Mouse (Mus musculus) megakaryocyte progenitor cell, adult 5-6 weeks (primary cell): ENCODE results near the gene Bclaf3. TPM values are rescaled to one million over a fixed set of nuclear protein-coding genes. Genes with fewer than 3 reads are reported as not detected.

Experiments
- ATAC-seq: replicated peaks from 2 replicates; pipeline ENCODE4 v1.8.0; 2016; ENCODE audit warnings: mild to moderate bottlenecking, moderate TSS enrichment, inconsistent platforms; ENCODE audit not compliant: poor library complexity
- total RNA-seq, 2 experiments: library from RNA; stranded (forward) in 1 of 2; stranded (reverse) in 1 of 2; fragments of 157-497, 149-512 nt in 1 of 2; fragments of 200-1000 nt in 1 of 2; gene quantifications; 2 replicates each; pipeline versions ENCODE4 v1.2.3 to v1.2.4; 2015 to 2017

Gene Bclaf3
- total RNA-seq, 2 experiments from 2014 or later = 24.5 to 33.1 TPM

DNA sequence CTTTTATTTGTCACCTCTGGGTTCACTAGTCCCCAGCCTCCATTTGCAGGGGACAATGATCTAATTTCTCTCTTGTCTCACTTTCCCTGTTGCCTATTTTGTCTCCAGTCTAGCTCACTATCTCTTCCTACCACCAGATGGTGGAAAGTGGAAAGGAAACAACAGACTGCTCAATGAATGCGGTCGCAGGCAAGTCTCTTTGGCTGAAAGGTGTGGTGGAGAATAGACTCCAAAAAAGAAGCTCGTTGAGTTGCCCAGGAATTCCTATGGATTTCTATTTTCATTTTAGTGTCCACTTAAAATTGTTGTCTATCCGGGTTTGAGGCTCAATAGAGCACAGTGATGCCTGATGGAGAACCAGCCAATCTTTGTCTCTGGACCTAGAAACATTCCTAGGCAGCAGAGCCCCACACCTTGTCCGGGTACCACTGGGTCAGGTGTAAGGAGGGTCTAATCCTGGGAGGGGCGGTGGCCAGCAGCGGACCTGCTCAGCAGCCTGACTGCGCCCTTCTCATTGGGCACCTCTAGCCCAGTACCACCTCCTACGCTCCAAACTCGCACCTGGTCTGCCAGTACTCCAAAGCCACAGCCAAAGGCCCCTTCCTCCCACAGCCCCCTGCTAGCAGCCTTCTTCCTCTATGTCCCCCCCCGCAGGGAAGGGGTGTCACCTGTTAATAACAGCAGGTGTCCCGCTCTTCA lies 99.9 kb downstream of the Bclaf3 start:
- ATAC-seq = peak; percentile 66

DNA sequence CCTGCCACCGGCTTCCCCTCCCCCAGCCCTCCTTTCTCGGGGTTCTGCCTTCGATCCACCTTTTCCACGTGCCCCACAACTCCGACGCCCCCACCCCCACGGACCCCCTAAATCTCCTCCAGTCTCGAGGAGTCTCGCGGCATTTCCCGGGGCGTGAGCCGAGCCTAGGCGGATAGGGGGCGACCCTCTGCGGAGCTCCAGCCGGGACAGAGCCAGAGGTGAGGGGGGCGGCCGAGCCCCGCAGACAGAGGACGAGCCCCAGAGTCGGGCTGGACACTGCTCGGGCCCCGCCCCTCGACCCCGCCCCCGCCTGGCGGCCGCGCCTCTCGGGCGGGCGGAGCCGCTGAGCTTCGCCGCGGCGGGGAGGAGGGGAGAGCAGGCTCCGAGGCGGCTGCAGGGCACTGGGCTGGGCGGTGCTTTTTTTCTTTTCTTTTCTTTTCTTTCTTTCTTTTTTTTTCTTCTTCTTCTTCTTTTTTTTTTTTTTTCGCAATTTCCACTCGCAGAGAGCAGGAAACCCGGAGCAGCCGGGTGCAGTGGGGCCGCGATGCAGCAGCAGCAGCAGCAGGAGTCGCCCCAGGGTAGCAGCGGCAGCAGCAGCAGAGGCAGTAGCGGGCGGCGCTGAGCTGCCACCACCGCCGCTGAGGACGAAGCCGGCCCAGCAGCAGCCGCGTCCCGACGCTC lies 100.6 kb downstream of the Bclaf3 start, which contains the start of gene Sh3kbp1:
Gene Sh3kbp1 (plus strand): TSS at position 366 of the 681 bp plus-strand sequence.
- peak; percentile 73 for ATAC-seq

DNA sequence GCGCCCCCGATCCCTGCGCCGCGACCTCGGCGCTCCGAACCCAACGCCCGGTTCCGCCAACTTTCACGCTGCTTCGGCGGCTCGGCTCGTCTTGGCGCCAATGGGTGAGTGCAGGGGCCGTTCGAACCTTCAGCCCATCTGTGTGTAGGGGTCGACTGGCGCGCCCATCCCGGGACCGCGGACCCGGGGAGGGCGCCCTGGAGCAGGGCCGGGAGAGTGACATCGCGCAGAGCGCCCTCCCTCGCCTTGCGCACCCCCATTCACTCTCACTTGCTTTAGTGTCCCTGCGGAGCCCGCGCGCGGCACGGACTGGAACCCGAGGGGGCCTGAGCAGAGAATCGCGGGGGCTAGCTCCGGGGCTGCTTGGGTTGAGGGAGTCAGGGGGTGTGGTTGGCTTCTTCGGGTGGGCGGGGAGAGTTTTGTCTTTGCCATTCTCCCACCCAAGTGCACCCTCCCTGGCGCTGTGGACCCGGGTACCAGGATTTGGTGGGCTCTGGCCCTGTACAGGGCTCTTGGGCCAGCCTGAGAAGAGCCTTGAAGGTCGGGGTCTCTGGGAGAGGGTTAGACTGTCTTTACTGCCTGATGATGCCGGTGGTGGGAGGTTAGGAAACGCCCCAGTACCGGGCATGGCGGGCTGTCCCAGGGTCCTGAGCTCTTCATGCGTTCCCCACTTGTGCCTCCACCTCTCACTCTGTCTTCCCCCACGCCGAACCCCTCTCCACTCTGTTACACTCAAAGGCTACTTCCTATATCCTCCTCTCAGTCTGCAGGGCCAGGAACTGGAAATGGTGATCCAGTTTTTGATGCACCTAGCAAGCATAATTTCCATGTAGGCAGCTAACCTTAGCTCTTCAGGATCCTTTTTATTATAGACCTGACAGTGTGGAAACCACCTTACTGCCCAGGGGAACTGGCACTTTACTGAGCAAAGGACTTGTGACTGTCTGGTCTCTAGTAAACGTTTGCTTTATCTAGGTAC lies 101.4 kb downstream of the Bclaf3 start:
- ATAC-seq = peak; percentile 48

DNA sequence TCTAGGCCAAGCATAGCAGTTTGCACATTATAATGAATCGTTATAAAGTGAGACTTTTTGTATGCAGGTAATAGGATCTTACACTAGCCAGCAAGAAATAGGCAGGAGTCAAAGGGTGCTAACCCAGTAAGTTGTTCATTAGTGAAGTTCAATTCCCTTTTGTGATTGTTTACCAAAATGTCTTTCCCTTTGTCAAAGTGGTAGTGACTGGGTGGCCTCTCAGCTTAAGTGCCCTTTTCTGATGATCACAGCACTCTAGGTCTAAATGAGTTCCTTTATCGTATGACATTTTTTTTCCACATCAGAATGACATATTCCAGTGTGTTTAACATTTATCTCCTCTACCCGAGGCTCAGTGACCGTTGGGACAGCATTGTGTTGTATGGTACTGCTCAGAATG lies 102.1 kb downstream of the Bclaf3 start:
- ATAC-seq = no peak

DNA sequence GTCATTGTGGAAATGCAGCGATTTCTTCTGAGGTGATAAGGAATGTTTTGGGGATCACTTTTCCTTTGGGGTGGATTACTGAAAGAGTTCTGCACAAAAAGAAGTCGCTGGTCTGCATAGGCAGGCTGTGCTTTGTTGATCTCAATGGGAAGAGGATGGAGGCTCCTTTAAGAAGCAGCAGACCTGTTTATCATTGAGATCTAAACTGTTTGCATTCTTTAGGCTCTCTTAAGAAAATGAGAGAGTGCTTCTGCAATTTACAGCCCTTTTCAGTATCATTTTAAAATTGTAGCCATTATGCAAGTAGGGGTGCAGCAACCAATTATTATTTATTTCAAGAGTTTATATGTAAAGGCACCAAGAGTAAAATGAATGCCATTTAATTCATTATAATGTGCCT lies 102.7 kb downstream of the Bclaf3 start:
- ATAC-seq = no peak

DNA sequence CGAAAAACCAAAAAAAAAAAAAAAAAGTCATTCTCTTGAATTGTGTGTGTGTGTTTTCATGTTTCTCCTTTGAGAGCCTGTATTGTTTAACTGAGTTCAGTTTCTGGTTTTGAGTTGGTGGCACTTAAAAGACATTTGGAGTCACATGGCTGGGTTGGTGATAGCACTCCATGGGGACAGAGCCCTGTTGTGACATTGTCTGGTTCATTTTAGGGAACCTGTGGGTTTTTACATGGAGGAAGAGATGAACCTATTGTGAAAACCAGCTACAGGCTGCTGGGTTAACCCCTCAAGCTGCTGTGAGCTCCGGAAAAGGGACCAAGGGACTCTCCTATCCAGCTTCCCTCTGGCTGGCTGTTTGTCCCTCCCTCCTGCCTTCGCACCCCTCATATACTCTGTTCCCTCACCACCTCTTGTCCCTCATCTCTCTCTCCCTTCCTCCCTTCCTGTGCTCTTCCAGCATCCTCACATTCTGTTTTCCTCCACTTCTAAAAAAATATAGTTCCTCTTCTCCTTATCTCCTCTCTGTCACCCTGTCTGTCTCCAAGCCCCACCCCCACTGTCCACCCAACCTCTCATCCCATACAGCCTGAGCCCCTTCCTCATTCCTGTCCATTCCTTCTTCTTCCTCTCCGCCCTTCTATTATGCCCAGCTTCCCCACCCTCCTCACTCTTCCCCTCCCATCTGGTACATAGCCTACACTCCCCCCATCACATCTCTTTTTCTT lies 112.2 kb downstream of the Bclaf3 start:
- peak; percentile 95 for ATAC-seq

DNA sequence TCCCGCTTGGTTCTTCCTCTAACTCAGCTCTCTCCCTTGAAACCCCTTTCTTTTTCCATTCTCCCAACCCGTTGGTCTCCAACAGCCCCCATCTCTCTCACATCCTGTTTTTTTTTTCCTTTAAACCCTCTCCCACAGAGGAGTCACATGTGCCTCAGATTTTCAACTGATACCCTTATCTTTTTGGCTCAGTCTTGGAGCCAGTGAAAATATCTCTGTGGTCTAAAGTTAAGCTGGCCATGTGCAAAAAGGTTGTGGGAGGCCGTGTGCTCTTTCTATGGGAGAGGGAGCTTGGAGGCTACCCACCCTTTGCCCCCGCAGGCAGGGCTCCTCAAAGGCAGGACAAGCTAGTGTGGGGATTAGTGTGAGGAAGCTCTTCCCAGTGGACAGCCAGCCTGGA lies 113.5 kb downstream of the Bclaf3 start:
- ATAC-seq = peak; percentile 27

Other genes starting within 250 kb of the Bclaf3 start
- gene Eif1ax, start 154.5 kb upstream of the Bclaf3 start, total RNA-seq (2015) = 50.1 and 54.5 TPM in 2 replicates
- 48.6 and 50.9 TPM in 2 replicates for gene Eif1ax, start 154.5 kb upstream of the Bclaf3 start, total RNA-seq (2017)
- gene Map7d2, start 112.1 kb upstream of the Bclaf3 start, total RNA-seq (2015) = not detected in 2 replicates
- gene Map7d2, start 112.1 kb upstream of the Bclaf3 start, total RNA-seq (2017) = 0.10 and 0.12 TPM in 2 replicates
- 92.6 and 99.8 TPM in 2 replicates for gene Sh3kbp1, start 100.6 kb downstream of the Bclaf3 start, total RNA-seq (2015)
- gene Sh3kbp1, start 100.6 kb downstream of the Bclaf3 start, total RNA-seq (2017) = 105 and 107 TPM in 2 replicates